In the genomic region with DNA sequence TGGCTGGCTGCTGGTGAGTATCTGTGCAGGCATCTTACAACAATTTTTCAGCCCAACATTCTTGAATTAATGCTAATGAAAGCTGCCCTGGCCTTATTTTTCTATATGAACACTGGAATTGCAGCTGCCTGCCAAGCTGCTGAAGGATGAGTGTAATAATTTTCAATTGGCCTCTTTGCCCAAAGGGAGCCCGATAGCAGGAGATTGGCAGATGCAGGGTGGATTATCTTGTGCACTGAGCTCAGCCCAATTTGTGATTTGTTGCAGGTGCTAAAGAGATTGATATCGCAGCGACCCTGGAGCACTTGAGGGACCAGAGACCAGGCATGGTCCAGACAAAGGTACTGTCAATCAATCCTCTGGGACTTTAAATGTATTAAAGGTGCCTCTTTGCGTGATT, we compare ENCODE assay signal across 24 mouse cellular contexts.
DNase-seq lines count a peak whose midpoint lies in the region; ATAC-seq and TF ChIP-seq lines count a peak whose summit lies in the region.
"Had no signal": no experiment of that assay in that cellular context is flagged by ENCODE, and none has a peak within 500 bp of the region (broad histone marks: within the 10 kb centered on the region; RNA-seq: fewer than 3 reads in every experiment).

No protein-coding gene starts in this region.

- H3K27ac ChIP-seq in forebrain, embryonic 12.5 days: peak overlapping the region; percentile 68
- no peak overlapping the region for H3K27ac ChIP-seq in forebrain, embryonic 16.5 days (ENCODE audit: low read length)
- H3K27ac ChIP-seq in forebrain, postnatal 0 days (ENCODE audit: low read depth, low read length): 0 out of 2 replicates have a peak overlapping the region, but pooled peaks have one; percentile 35
- no peak overlapping the region for H3K27ac ChIP-seq in hindbrain, embryonic 16.5 days (ENCODE audit: low read depth, low read length)
- H3K27ac ChIP-seq in midbrain, embryonic 15.5 days: peak overlapping the region; percentile 78
- H3K27ac ChIP-seq: embryonic facial prominence, embryonic 13.5 days; kidney, postnatal 0 days; limb, embryonic 12.5 days; liver, embryonic 12.5 days had no signal

- 50% methylated on average over 4 of the region's 4 CpGs for WGBS in forebrain, embryonic 12.5 days
- WGBS in forebrain, embryonic 16.5 days: 39% methylated on average over 4 of the region's 4 CpGs
- WGBS in forebrain, postnatal 0 days: 45% methylated on average over 4 of the region's 4 CpGs
- WGBS in hindbrain, embryonic 16.5 days: 36% methylated on average over 4 of the region's 4 CpGs
- 27% methylated on average over 4 of the region's 4 CpGs for WGBS in midbrain, embryonic 15.5 days

- no peak overlapping the region for H3K4me3 ChIP-seq in forebrain, embryonic 12.5 days (replicated peaks)
- no peak overlapping the region for H3K4me3 ChIP-seq in forebrain, embryonic 16.5 days (replicated peaks; ENCODE audit: low read length)
- H3K4me3 ChIP-seq in forebrain, postnatal 0 days (ENCODE audit: low read depth, low read length): no peak overlapping the region
- H3K4me3 ChIP-seq in hindbrain, embryonic 16.5 days (ENCODE audit: low read length): no peak overlapping the region
- H3K4me3 ChIP-seq in midbrain, embryonic 15.5 days: no peak overlapping the region
- H3K4me3 ChIP-seq: embryonic facial prominence, embryonic 13.5 days; limb, embryonic 12.5 days; liver, embryonic 12.5 days had no signal

- no peak overlapping the region for H3K9ac ChIP-seq in forebrain, embryonic 12.5 days
- no peak overlapping the region for H3K9ac ChIP-seq in forebrain, embryonic 16.5 days (replicated peaks; ENCODE audit: low read depth, low read length)
- H3K9ac ChIP-seq in forebrain, postnatal 0 days: no peak overlapping the region
- no peak overlapping the region for H3K9ac ChIP-seq in hindbrain, embryonic 16.5 days (ENCODE audit: low read depth, low read length)
- 0 out of 2 replicates have a peak overlapping the region, but pooled peaks have one; percentile 4 for H3K9ac ChIP-seq in midbrain, embryonic 15.5 days
- H3K9ac ChIP-seq: embryonic facial prominence, embryonic 13.5 days; limb, embryonic 12.5 days; liver, embryonic 12.5 days; lung, embryonic 14.5 days had no signal

- peak; percentile 12; the same call in 1 of the 2 replicates for ATAC-seq in forebrain, embryonic 12.5 days (ENCODE audit: low FRiP score)
- no peak for ATAC-seq in forebrain, embryonic 16.5 days
- no peak for ATAC-seq in forebrain, postnatal 0 days
- peak; percentile 43; the same call in 1 of the 2 replicates for ATAC-seq in hindbrain, embryonic 16.5 days
- ATAC-seq in midbrain, embryonic 15.5 days (replicated peaks): peak; percentile 9; the same call in 1 of the 2 replicates
- ATAC-seq: CD4-positive, CD25-positive, alpha-beta regulatory T cell, adult 4 months; Patski had no signal

- no peak for DNase-seq in forebrain, postnatal 0 days
- no peak for DNase-seq in embryo, embryonic 11 days
- DNase-seq in right cerebral cortex, postnatal 10 days (ENCODE audit: low spot score in 2 of 2): no peak
- no peak for DNase-seq in B cell, adult 2 months
- DNase-seq: adrenal gland, adult 8-10 months; cerebellum, adult 9-11 months; gastrocnemius, postnatal 36 days; heart, postnatal 10 days; kidney, adult 18-20 months; lung, embryonic 14.5 days; lung, postnatal 4 days; right cerebral cortex, postnatal 14 days; thymus, postnatal 36 days had no signal

- H3K9me3 ChIP-seq in forebrain, embryonic 12.5 days: no peaks in the 10 kb centered on the region
- no peaks in the 10 kb centered on the region for H3K9me3 ChIP-seq in forebrain, embryonic 16.5 days (ENCODE audit: control insufficient read depth, low read length)
- H3K9me3 ChIP-seq in forebrain, postnatal 0 days (ENCODE audit: low read length): no peaks in the 10 kb centered on the region
- no peaks in the 10 kb centered on the region for H3K9me3 ChIP-seq in hindbrain, embryonic 16.5 days (ENCODE audit: control insufficient read depth, low read length)
- H3K9me3 ChIP-seq in midbrain, embryonic 15.5 days: no peaks in the 10 kb centered on the region
- H3K9me3 ChIP-seq: embryonic facial prominence, embryonic 13.5 days; limb, embryonic 12.5 days; liver, embryonic 12.5 days had no signal

- no peak for TF ChIP-seq CTCF in forebrain, postnatal 0 days (IDR thresholded peaks at IDR 0.05; ENCODE audit: low read depth)

- no peaks in the 10 kb centered on the region for H3K27me3 ChIP-seq in forebrain, embryonic 12.5 days
- H3K27me3 ChIP-seq in forebrain, embryonic 16.5 days (replicated peaks; ENCODE audit: control insufficient read depth, insufficient read depth, low read length): no peaks in the 10 kb centered on the region
- H3K27me3 ChIP-seq in forebrain, postnatal 0 days (ENCODE audit: insufficient read depth, low read length): no peaks in the 10 kb centered on the region
- H3K27me3 ChIP-seq in hindbrain, embryonic 16.5 days (replicated peaks; ENCODE audit: control insufficient read depth, insufficient read depth, low read length): no peaks in the 10 kb centered on the region
- H3K27me3 ChIP-seq in midbrain, embryonic 15.5 days (replicated peaks): no peaks in the 10 kb centered on the region
- H3K27me3 ChIP-seq: embryonic facial prominence, embryonic 13.5 days; limb, embryonic 12.5 days; Patski had no signal

- peaks cover 45% of the 10 kb centered on the region for H3K36me3 ChIP-seq in forebrain, embryonic 12.5 days (replicated peaks)
- no peaks in the 10 kb centered on the region for H3K36me3 ChIP-seq in forebrain, embryonic 16.5 days (ENCODE audit: control insufficient read depth, insufficient read depth)
- H3K36me3 ChIP-seq in forebrain, postnatal 0 days (ENCODE audit: insufficient read depth): peaks cover 23% of the 10 kb centered on the region
- H3K36me3 ChIP-seq in hindbrain, embryonic 16.5 days (ENCODE audit: control insufficient read depth, insufficient read depth, low read length): peaks cover 2% of the 10 kb centered on the region; the same call in 1 of the 2 replicates
- H3K36me3 ChIP-seq in midbrain, embryonic 15.5 days (replicated peaks): peaks cover 5% of the 10 kb centered on the region; the same call in 1 of the 2 replicates
- H3K36me3 ChIP-seq: embryonic facial prominence, embryonic 13.5 days; limb, embryonic 12.5 days; liver, embryonic 12.5 days had no signal

- H3K4me2 ChIP-seq in forebrain, embryonic 12.5 days: no peak overlapping the region
- no peak overlapping the region for H3K4me2 ChIP-seq in forebrain, embryonic 16.5 days (ENCODE audit: low read length)
- H3K4me2 ChIP-seq in forebrain, postnatal 0 days (ENCODE audit: low read depth): no peak overlapping the region
- H3K4me2 ChIP-seq in hindbrain, embryonic 16.5 days (ENCODE audit: low read length): no peak overlapping the region
- no peak overlapping the region for H3K4me2 ChIP-seq in midbrain, embryonic 15.5 days
- H3K4me2 ChIP-seq: embryonic facial prominence, embryonic 13.5 days; heart, embryonic 11.5 days; limb, embryonic 12.5 days; liver, embryonic 12.5 days; lung, embryonic 14.5 days had no signal

- peaks cover 63% of the 10 kb centered on the region for H3K4me1 ChIP-seq in forebrain, embryonic 12.5 days
- H3K4me1 ChIP-seq in forebrain, embryonic 16.5 days (replicated peaks; ENCODE audit: control insufficient read depth, insufficient read depth, low read length): peaks cover 19% of the 10 kb centered on the region
- peaks cover 3% of the 10 kb centered on the region; the same call in 1 of the 2 replicates for H3K4me1 ChIP-seq in forebrain, postnatal 0 days (ENCODE audit: insufficient read depth)
- H3K4me1 ChIP-seq in hindbrain, embryonic 16.5 days (ENCODE audit: control insufficient read depth, insufficient read depth, low read depth, low read length): peaks cover 15% of the 10 kb centered on the region; the same call in 1 of the 2 replicates
- H3K4me1 ChIP-seq in midbrain, embryonic 15.5 days: peaks cover 52% of the 10 kb centered on the region

Comparison
In these comparisons a context has a peak if more than half of its experiments do, and no peak if none do; other contexts are left out.
1. ATAC-seq: peak in forebrain, embryonic 12.5 days (single experiment), hindbrain, embryonic 16.5 days (single experiment) and midbrain, embryonic 15.5 days (single experiment); none in forebrain, embryonic 16.5 days (single experiment) and forebrain, postnatal 0 days (single experiment).
2. H3K27ac ChIP-seq: peak in forebrain, embryonic 12.5 days (single experiment), forebrain, postnatal 0 days (single experiment) and midbrain, embryonic 15.5 days (single experiment); none in forebrain, embryonic 16.5 days (single experiment) and hindbrain, embryonic 16.5 days (single experiment).